Mouse (Mus musculus): ENCODE results near the gene Styxl1. TPM values are rescaled to one million over a fixed set of nuclear protein-coding genes. Genes with fewer than 3 reads are reported as not detected.

The Styxl1 gene
- polyA plus RNA-seq, 1 experiment from 2014 or later: 0.25 TPM

- Histone ChIP-seq H3K4me1 (replicated peaks) (peaks cover 13% of the 10 kb centered on the region), H3K27me3 (no peaks in the 10 kb centered on the region), H3K27ac (replicated peaks) (peak overlapping the region; percentile 49), H3K4me3 (no peak overlapping the region), H3K9ac (no peak overlapping the region), H3K36me3 (no peaks in the 10 kb centered on the region), H3K9me3 (no peaks in the 10 kb centered on the region), H3K4me2 (0 out of 2 replicates have a peak overlapping the region, but pooled peaks have one; percentile 1)
- peak; percentile 46 for ATAC-seq (ENCODE audit: low FRiP score, low read depth)
- 3% methylated on average over 6 of the region's 6 CpGs for WGBS
Observed at GRCm38 (mm10) chr5:135800927-135801326, 22.7 kb upstream of the Styxl1 start.

GRCm38 (mm10) chr5:135799746-135800145 lies 21.6 kb upstream of the Styxl1 start:
- no peaks in the 10 kb centered on the region for H3K27me3 ChIP-seq
- no peak overlapping the region for H3K4me2 ChIP-seq
- no peak for ATAC-seq (ENCODE audit: low FRiP score, low read depth)
- H3K9ac ChIP-seq: no peak overlapping the region
- H3K9me3 ChIP-seq: no peaks in the 10 kb centered on the region
- H3K4me3 ChIP-seq: no peak overlapping the region
- H3K27ac ChIP-seq (replicated peaks): 0 out of 2 replicates have a peak overlapping the region, but pooled peaks have one; percentile 49
- H3K4me1 ChIP-seq (replicated peaks): peaks cover 18% of the 10 kb centered on the region
- 44% methylated on average over 4 of the region's 4 CpGs for WGBS
- H3K36me3 ChIP-seq: no peaks in the 10 kb centered on the region

- peaks cover 14% of the 10 kb centered on the region for H3K4me1 ChIP-seq (replicated peaks)
- H3K9ac ChIP-seq: no peak overlapping the region
- no peaks in the 10 kb centered on the region for H3K27me3 ChIP-seq
- no peaks in the 10 kb centered on the region for H3K9me3 ChIP-seq
- H3K4me3 ChIP-seq: no peak overlapping the region
- H3K27ac ChIP-seq (replicated peaks): peak overlapping the region; percentile 83
- H3K36me3 ChIP-seq: peaks cover 19% of the 10 kb centered on the region
- WGBS: 8% methylated on average over 5 of the region's 5 CpGs
- no peak; the same call in 1 of the 2 replicates for ATAC-seq (ENCODE audit: low FRiP score, low read depth)
- H3K4me2 ChIP-seq: peak overlapping the region; percentile 35
Observed at GRCm38 (mm10) chr5:135794859-135795181, 16.6 kb upstream of the Styxl1 start.

GRCm38 (mm10) chr5:135793996-135794858 lies 16.0 kb upstream of the Styxl1 start:
- ATAC-seq (ENCODE audit: low FRiP score, low read depth): peak; percentile 92
- 8% methylated on average over 20 of the region's 20 CpGs for WGBS
- Histone ChIP-seq H3K27me3 (no peaks in the 10 kb centered on the region), H3K9me3 (no peaks in the 10 kb centered on the region), H3K36me3 (peaks cover 25% of the 10 kb centered on the region), H3K4me1 (replicated peaks) (peaks cover 14% of the 10 kb centered on the region), H3K4me3 (peak overlapping the region; percentile 19; the same call in 1 of the 2 replicates), H3K9ac (peak overlapping the region; percentile 20; the same call in 1 of the 2 replicates), H3K27ac (replicated peaks) (peak overlapping the region; percentile 83), H3K4me2 (peak overlapping the region; percentile 35)

- WGBS: 94% methylated on average over 4 of the region's 4 CpGs
- no peak overlapping the region for H3K9ac ChIP-seq
- peaks cover 19% of the 10 kb centered on the region for H3K4me1 ChIP-seq (replicated peaks)
- no peaks in the 10 kb centered on the region for H3K9me3 ChIP-seq
- H3K27ac ChIP-seq (replicated peaks): no peak overlapping the region
- no peak for ATAC-seq (ENCODE audit: low FRiP score, low read depth)
- H3K4me2 ChIP-seq: no peak overlapping the region
- no peaks in the 10 kb centered on the region for H3K27me3 ChIP-seq
- no peak overlapping the region for H3K4me3 ChIP-seq
- peaks cover 56% of the 10 kb centered on the region for H3K36me3 ChIP-seq
Observed at GRCm38 (mm10) chr5:135782901-135783300, 4.7 kb upstream of the Styxl1 start.

GRCm38 (mm10) chr5:135780331-135780730 lies 2.1 kb upstream of the Styxl1 start:
- Histone ChIP-seq H3K4me3 (0 out of 2 replicates have a peak overlapping the region, but pooled peaks have one; percentile 88), H3K36me3 (peaks cover 30% of the 10 kb centered on the region), H3K27me3 (no peaks in the 10 kb centered on the region), H3K27ac (replicated peaks) (no peak overlapping the region), H3K9ac (0 out of 2 replicates have a peak overlapping the region, but pooled peaks have one; percentile 6), H3K4me2 (0 out of 2 replicates have a peak overlapping the region, but pooled peaks have one; percentile 83), H3K9me3 (no peaks in the 10 kb centered on the region), H3K4me1 (replicated peaks) (peaks cover 25% of the 10 kb centered on the region)
- no peak for ATAC-seq (ENCODE audit: low FRiP score, low read depth)
- WGBS: 79% methylated on average over 8 of the region's 8 CpGs

- H3K9me3 ChIP-seq: no peaks in the 10 kb centered on the region
- peak within 1 kb of the TSS; percentile 88 for H3K4me3 ChIP-seq
- peaks cover 25% of the 10 kb centered on the region for H3K4me1 ChIP-seq (replicated peaks)
- peak within 1 kb of the TSS; percentile 98 for H3K9ac ChIP-seq
- ATAC-seq (ENCODE audit: low FRiP score, low read depth): peak; percentile 99
- 1% methylated on average over 70 of the region's 70 CpGs for WGBS
- H3K27ac ChIP-seq (replicated peaks): peak within 1 kb of the TSS; percentile 94
- H3K36me3 ChIP-seq: peaks cover 15% of the 10 kb centered on the region
- H3K27me3 ChIP-seq: no peaks in the 10 kb centered on the region
- H3K4me2 ChIP-seq: peak within 1 kb of the TSS; percentile 83
Observed at GRCm38 (mm10) chr5:135778471-135779445, 573 bp upstream of the Styxl1 start, which contains the start of gene Mdh2. Gene Mdh2 (plus strand): TSS chr5:135778480.

GRCm38 (mm10) chr5:135776546-135776945 lies 1.6 kb downstream of the Styxl1 start:
- Histone ChIP-seq H3K9me3 (no peaks in the 10 kb centered on the region), H3K4me2 (no peak overlapping the region), H3K27me3 (no peaks in the 10 kb centered on the region), H3K4me3 (no peak overlapping the region), H3K36me3 (peaks cover under 1% of the 10 kb centered on the region; the same call in 1 of the 2 replicates), H3K4me1 (replicated peaks) (peaks cover 25% of the 10 kb centered on the region), H3K9ac (no peak overlapping the region), H3K27ac (replicated peaks) (no peak overlapping the region)
- 76% methylated on average over 4 of the region's 4 CpGs for WGBS
- no peak for ATAC-seq (ENCODE audit: low FRiP score, low read depth)

GRCm38 (mm10) chr5:135772519-135772918 lies 5.7 kb downstream of the Styxl1 start:
- H3K4me2 ChIP-seq: no peak overlapping the region
- peaks cover 3% of the 10 kb centered on the region for H3K4me1 ChIP-seq (replicated peaks)
- no peaks in the 10 kb centered on the region for H3K36me3 ChIP-seq
- H3K27me3 ChIP-seq: no peaks in the 10 kb centered on the region
- ATAC-seq (ENCODE audit: low FRiP score, low read depth): no peak
- no peak overlapping the region for H3K9ac ChIP-seq
- H3K27ac ChIP-seq (replicated peaks): no peak overlapping the region
- no peaks in the 10 kb centered on the region for H3K9me3 ChIP-seq
- H3K4me3 ChIP-seq: no peak overlapping the region
- 84% methylated on average over 3 of the region's 3 CpGs for WGBS

- no peak for ATAC-seq (ENCODE audit: low FRiP score, low read depth)
- H3K4me3 ChIP-seq: no peak overlapping the region
- H3K27me3 ChIP-seq: no peaks in the 10 kb centered on the region
- no peak overlapping the region for H3K9ac ChIP-seq
- no peak overlapping the region for H3K4me2 ChIP-seq
- no peaks in the 10 kb centered on the region for H3K9me3 ChIP-seq
- no peaks in the 10 kb centered on the region for H3K4me1 ChIP-seq (replicated peaks)
- no peak overlapping the region for H3K27ac ChIP-seq (replicated peaks)
- 77% methylated on average over 3 of the region's 3 CpGs for whole genome bisulfite sequencing
- no peaks in the 10 kb centered on the region for H3K36me3 ChIP-seq
Observed at GRCm38 (mm10) chr5:135764971-135765370, 13.2 kb downstream of the Styxl1 start.

GRCm38 (mm10) chr5:135763526-135763925 lies 14.7 kb downstream of the Styxl1 start:
- no peak; the same call in 1 of the 2 replicates for ATAC-seq (ENCODE audit: low FRiP score, low read depth)
- H3K36me3 ChIP-seq: no peaks in the 10 kb centered on the region
- no peaks in the 10 kb centered on the region for H3K9me3 ChIP-seq
- no peak overlapping the region for H3K9ac ChIP-seq
- no peaks in the 10 kb centered on the region for H3K4me1 ChIP-seq (replicated peaks)
- H3K27ac ChIP-seq (replicated peaks): no peak overlapping the region
- WGBS: 5% methylated on average over 7 of the region's 7 CpGs
- no peak overlapping the region for H3K4me2 ChIP-seq
- no peak overlapping the region for H3K4me3 ChIP-seq
- no peaks in the 10 kb centered on the region for H3K27me3 ChIP-seq
